Mouse (Mus musculus): ENCODE results near the gene Cpm. TPM values are rescaled to one million over a fixed set of nuclear protein-coding genes. Genes with fewer than 3 reads are reported as not detected.
A peak's percentile ranks its signal among the peaks of the same experiment; 100 is the strongest.

Cpm gene
- polyA plus RNA-seq, 1 experiment: 6.7 TPM

GRCm38 (mm10) chr10:117685849-117686591 is 56.7 kb downstream of the Cpm start:
- Histone ChIP-seq H3K4me1 (ENCODE audit: control insufficient read depth, insufficient read depth, low read length) (no peaks in the 10 kb centered on the region), H3K9ac (ENCODE audit: low read depth, poor library complexity, severe bottlenecking) (no peak overlapping the region), H3K36me3 (ENCODE audit: control insufficient read depth, insufficient read depth, low read length, poor library complexity, severe bottlenecking) (peaks cover 19% of the 10 kb centered on the region), H3K9me3 (replicated peaks; ENCODE audit: control insufficient read depth, insufficient read depth, low read length, poor library complexity, severe bottlenecking) (no peaks in the 10 kb centered on the region), H3K27me3 (ENCODE audit: control insufficient read depth, insufficient read depth, low read length, poor library complexity, severe bottlenecking) (no peaks in the 10 kb centered on the region), H3K27ac (ENCODE audit: insufficient read depth, low read length) (no peak overlapping the region), H3K4me3 (ENCODE audit: low read depth, low read length) (no peak overlapping the region)
- no peak for TF ChIP-seq EP300 (IDR thresholded peaks at IDR 0.05; ENCODE audit: insufficient read depth, low read depth, low read length)
- no peak for TF ChIP-seq POLR2A (IDR thresholded peaks at IDR 0.05; ENCODE audit: insufficient read depth, low read length)
- TF ChIP-seq CTCF (IDR thresholded peaks at IDR 0.05; ENCODE audit: low read depth, low read length): no peak

- Histone ChIP-seq H3K27ac (ENCODE audit: insufficient read depth, low read length) (no peak overlapping the region), H3K27me3 (ENCODE audit: control insufficient read depth, insufficient read depth, low read length, poor library complexity, severe bottlenecking) (no peaks in the 10 kb centered on the region), H3K4me1 (ENCODE audit: control insufficient read depth, insufficient read depth, low read length) (no peaks in the 10 kb centered on the region), H3K9ac (ENCODE audit: low read depth, poor library complexity, severe bottlenecking) (no peak overlapping the region), H3K4me3 (ENCODE audit: low read depth, low read length) (no peak overlapping the region), H3K36me3 (ENCODE audit: control insufficient read depth, insufficient read depth, low read length, poor library complexity, severe bottlenecking) (peaks cover 27% of the 10 kb centered on the region), H3K9me3 (replicated peaks; ENCODE audit: control insufficient read depth, insufficient read depth, low read length, poor library complexity, severe bottlenecking) (no peaks in the 10 kb centered on the region)
- no peak for TF ChIP-seq POLR2A (IDR thresholded peaks at IDR 0.05; ENCODE audit: insufficient read depth, low read length)
- TF ChIP-seq EP300 (IDR thresholded peaks at IDR 0.05; ENCODE audit: insufficient read depth, low read depth, low read length): no peak
- no peak for TF ChIP-seq CTCF (IDR thresholded peaks at IDR 0.05; ENCODE audit: low read depth, low read length)
These were observed 57.7 kb downstream of the Cpm start for GRCm38 (mm10) chr10:117687018-117687417.

- TF ChIP-seq CTCF (IDR thresholded peaks at IDR 0.05; ENCODE audit: low read depth, low read length) (no peak), POLR2A (IDR thresholded peaks at IDR 0.05; ENCODE audit: insufficient read depth, low read length) (no peak), EP300 (IDR thresholded peaks at IDR 0.05; ENCODE audit: insufficient read depth, low read depth, low read length) (no peak)
- Histone ChIP-seq H3K4me1 (ENCODE audit: control insufficient read depth, insufficient read depth, low read length) (no peaks in the 10 kb centered on the region), H3K27ac (ENCODE audit: insufficient read depth, low read length) (no peak overlapping the region), H3K9ac (ENCODE audit: low read depth, poor library complexity, severe bottlenecking) (no peak overlapping the region), H3K36me3 (ENCODE audit: control insufficient read depth, insufficient read depth, low read length, poor library complexity, severe bottlenecking) (peaks cover 32% of the 10 kb centered on the region), H3K27me3 (ENCODE audit: control insufficient read depth, insufficient read depth, low read length, poor library complexity, severe bottlenecking) (no peaks in the 10 kb centered on the region), H3K4me3 (ENCODE audit: low read depth, low read length) (no peak overlapping the region), H3K9me3 (replicated peaks; ENCODE audit: control insufficient read depth, insufficient read depth, low read length, poor library complexity, severe bottlenecking) (no peaks in the 10 kb centered on the region)
These were observed 58.3 kb downstream of the Cpm start for GRCm38 (mm10) chr10:117687577-117687976.

GRCm38 (mm10) chr10:117688204-117689151 is 59.2 kb downstream of the Cpm start:
- Histone ChIP-seq H3K27me3 (ENCODE audit: control insufficient read depth, insufficient read depth, low read length, poor library complexity, severe bottlenecking) (no peaks in the 10 kb centered on the region), H3K4me1 (ENCODE audit: control insufficient read depth, insufficient read depth, low read length) (no peaks in the 10 kb centered on the region), H3K9ac (ENCODE audit: low read depth, poor library complexity, severe bottlenecking) (no peak overlapping the region), H3K9me3 (replicated peaks; ENCODE audit: control insufficient read depth, insufficient read depth, low read length, poor library complexity, severe bottlenecking) (no peaks in the 10 kb centered on the region), H3K27ac (ENCODE audit: insufficient read depth, low read length) (no peak overlapping the region), H3K36me3 (ENCODE audit: control insufficient read depth, insufficient read depth, low read length, poor library complexity, severe bottlenecking) (peaks cover 39% of the 10 kb centered on the region), H3K4me3 (ENCODE audit: low read depth, low read length) (no peak overlapping the region)
- TF ChIP-seq EP300 (IDR thresholded peaks at IDR 0.05; ENCODE audit: insufficient read depth, low read depth, low read length): no peak
- TF ChIP-seq POLR2A (IDR thresholded peaks at IDR 0.05; ENCODE audit: insufficient read depth, low read length): no peak
- peak; percentile 62 for TF ChIP-seq CTCF (IDR thresholded peaks at IDR 0.05; ENCODE audit: low read depth, low read length)

- H3K36me3 ChIP-seq (ENCODE audit: control insufficient read depth, insufficient read depth, low read length, poor library complexity, severe bottlenecking): peaks cover 47% of the 10 kb centered on the region
- no peak overlapping the region for H3K4me3 ChIP-seq (ENCODE audit: low read depth, low read length)
- H3K27ac ChIP-seq (ENCODE audit: insufficient read depth, low read length): no peak overlapping the region
- no peaks in the 10 kb centered on the region for H3K9me3 ChIP-seq (replicated peaks; ENCODE audit: control insufficient read depth, insufficient read depth, low read length, poor library complexity, severe bottlenecking)
- no peak overlapping the region for H3K9ac ChIP-seq (ENCODE audit: low read depth, poor library complexity, severe bottlenecking)
- H3K27me3 ChIP-seq (ENCODE audit: control insufficient read depth, insufficient read depth, low read length, poor library complexity, severe bottlenecking): no peaks in the 10 kb centered on the region
- no peaks in the 10 kb centered on the region for H3K4me1 ChIP-seq (ENCODE audit: control insufficient read depth, insufficient read depth, low read length)
- no peak for TF ChIP-seq POLR2A (IDR thresholded peaks at IDR 0.05; ENCODE audit: insufficient read depth, low read length)
- TF ChIP-seq CTCF (IDR thresholded peaks at IDR 0.05; ENCODE audit: low read depth, low read length): no peak
These were observed 60.2 kb downstream of the Cpm start for GRCm38 (mm10) chr10:117689297-117690100.

All from ES-Bruce4 (cell line).